Mouse (Mus musculus) CH12.LX (cell line): ENCODE results near the gene Crip1. TPM values are rescaled to one million over a fixed set of nuclear protein-coding genes. Genes with fewer than 3 reads are reported as not detected.

Experiments used
- DNase-seq: peaks from one replicate; pipeline ENCODE4 v3.0.0-alpha.2; 2013; ENCODE audit errors: extremely low read depth
- H3K27ac ChIP-seq: 2 replicates; pipeline ENCODE4 v1.5.1; 2012; ENCODE audit warnings: low read depth, mild to moderate bottlenecking, control low read depth, moderate library complexity; ENCODE audit not compliant: insufficient read depth
- H3K27me3 ChIP-seq: replicated peaks from 2 replicates; pipeline ENCODE3; 2012; ENCODE audit warnings: inconsistent platforms
- H3K36me3 ChIP-seq, 2 experiments: replicated peaks in 1 of 2; 2 replicates each; pipeline versions ENCODE3 to v1.6.1; 2012; ENCODE audit warnings: inconsistent platforms in 1 of 2, low read length in 1 of 2, mild to moderate bottlenecking in 1 of 2, mixed read lengths in 1 of 2, moderate library complexity in 1 of 2; ENCODE audit not compliant: control insufficient read depth in 1 of 2, insufficient read depth in 1 of 2
- H3K4me1 ChIP-seq, 2 experiments: 2 replicates each; pipeline ENCODE4 v1.6.1; 2012; ENCODE audit warnings: inconsistent platforms in 1 of 2, moderate library complexity in 1 of 2; ENCODE audit not compliant: insufficient read depth in 2 of 2, control insufficient read depth in 1 of 2
- H3K4me2 ChIP-seq: 2 replicates; pipeline ENCODE4 v1.6.1; 2012; ENCODE audit warnings: low read depth, mild to moderate bottlenecking, control low read depth; ENCODE audit not compliant: poor library complexity, insufficient read depth, severe bottlenecking
- H3K4me3 ChIP-seq, 3 experiments: fragments of 150-350 bp in 1 of 3; sonication (generic) in 1 of 3; replicated peaks in 1 of 3; 2 replicates each; pipeline versions ENCODE3 to v1.5.1; 2011 to 2012; ENCODE audit warnings: low read depth in 2 of 3, low read length in 2 of 3, mild to moderate bottlenecking in 2 of 3, moderate library complexity in 2 of 3, control low read depth in 1 of 3, improper control_type of control experiment in 1 of 3, inconsistent platforms in 1 of 3, mixed read lengths in 1 of 3; ENCODE audit not compliant: poor library complexity in 1 of 3
- H3K79me2 ChIP-seq: replicated peaks from 2 replicates; pipeline ENCODE4 v1.6.1; 2012; ENCODE audit warnings: mild to moderate bottlenecking, moderate library complexity; ENCODE audit not compliant: control insufficient read depth, poor library complexity, insufficient read depth, severe bottlenecking; ENCODE audit errors: extremely low read depth
- H3K9ac ChIP-seq: 2 replicates; pipeline ENCODE4 v1.6.1; 2012; ENCODE audit warnings: low read depth, mild to moderate bottlenecking, control low read depth, moderate library complexity; ENCODE audit not compliant: insufficient read depth
- H3K9me3 ChIP-seq: replicated peaks from 2 replicates; pipeline ENCODE3; 2012; ENCODE audit warnings: low read length, inconsistent platforms, mixed read lengths
- BHLHE40 ChIP-seq: IDR thresholded peaks from 2 replicates; pipeline ENCODE4 v1.6.1; 2011; ENCODE audit warnings: mild to moderate bottlenecking, low read depth, low read length, improper control_type of control experiment
- CHD1 ChIP-seq: IDR thresholded peaks from 2 replicates; pipeline ENCODE4 v1.6.1; 2012; ENCODE audit warnings: low read depth, low read length, improper control_type of control experiment, inconsistent platforms
- CTCF ChIP-seq, 2 experiments: IDR thresholded peaks in 1 of 2; conservative IDR thresholded peaks in 1 of 2; 2 replicates each; pipeline ENCODE4 v1.5.1; 2011 to 2012; ENCODE audit warnings: low read depth in 2 of 2, low read length in 2 of 2, improper control_type of control experiment in 1 of 2, inconsistent platforms in 1 of 2, mild to moderate bottlenecking in 1 of 2, moderate library complexity in 1 of 2
- E2F4 ChIP-seq: IDR thresholded peaks from 2 replicates; pipeline ENCODE4 v1.6.1; 2011; ENCODE audit warnings: low read depth, low read length, improper control_type of control experiment; ENCODE audit not compliant: insufficient replicate concordance
- ETS1 ChIP-seq: conservative IDR thresholded peaks from 2 replicates; pipeline ENCODE4 v1.6.1; 2012; ENCODE audit warnings: low read depth, mild to moderate bottlenecking, inconsistent platforms, low read length, improper control_type of control experiment, moderate library complexity
- GABPA ChIP-seq: IDR thresholded peaks from 2 replicates; pipeline ENCODE4 v1.6.1; 2012; ENCODE audit warnings: low read depth, low read length, improper control_type of control experiment, inconsistent platforms; ENCODE audit not compliant: insufficient replicate concordance
- HCFC1 ChIP-seq: IDR thresholded peaks from 2 replicates; pipeline ENCODE4 v1.6.1; 2012; ENCODE audit warnings: low read depth, mild to moderate bottlenecking, inconsistent platforms, low read length, improper control_type of control experiment
- IRF4 ChIP-seq: IDR thresholded peaks from 2 replicates; pipeline ENCODE4 v1.6.1; 2014; ENCODE audit warnings: low read depth, mild to moderate bottlenecking, inconsistent platforms, low read length, improper control_type of control experiment
- JUND ChIP-seq: conservative IDR thresholded peaks from 2 replicates; pipeline ENCODE4 v1.6.1; 2011; ENCODE audit warnings: low read depth, low read length, improper control_type of control experiment
- KAT2A ChIP-seq: IDR thresholded peaks from 2 replicates; pipeline ENCODE4 v1.6.1; 2012; ENCODE audit warnings: low read length, improper control_type of control experiment, inconsistent platforms; ENCODE audit not compliant: insufficient replicate concordance
- MAX ChIP-seq: IDR thresholded peaks from 2 replicates; pipeline ENCODE4 v1.6.1; 2011; ENCODE audit warnings: low read length, improper control_type of control experiment
- MYC ChIP-seq: IDR thresholded peaks from 2 replicates; pipeline ENCODE4 v1.6.1; 2011; ENCODE audit warnings: low read depth, mild to moderate bottlenecking, improper control_type of control experiment, low read length
- POLR2A ChIP-seq: IDR thresholded peaks from 2 replicates; pipeline ENCODE4 v1.6.1; 2011; ENCODE audit warnings: low read depth, mild to moderate bottlenecking, improper control_type of control experiment, low read length
- POLR2AphosphoS2 ChIP-seq: IDR thresholded peaks from 2 replicates; pipeline ENCODE4 v1.6.1; 2011; ENCODE audit warnings: low read depth, low read length, improper control_type of control experiment
- RCOR1 ChIP-seq: conservative IDR thresholded peaks from 2 replicates; pipeline ENCODE4 v1.6.1; 2012; ENCODE audit warnings: low read depth, mild to moderate bottlenecking, inconsistent platforms, low read length, improper control_type of control experiment
- TBP ChIP-seq: conservative IDR thresholded peaks from 2 replicates; pipeline ENCODE4 v1.6.1; 2011; ENCODE audit warnings: low read depth, low read length, improper control_type of control experiment
- UBTF ChIP-seq: IDR thresholded peaks from 2 replicates; pipeline ENCODE4 v1.6.1; 2012; ENCODE audit warnings: low read depth, mild to moderate bottlenecking, inconsistent platforms, low read length, improper control_type of control experiment, moderate library complexity
- dilution Hi-C: fragments of 300-500 bp; cut with MboI; formaldehyde crosslinking; loops from 2 replicates; pipeline ENCODE4 v1.14.3; 2020; ENCODE audit warnings: low sequenced_read_pairs; ENCODE audit not compliant: extremely low pct_unique_long_range_greater_than_20kb, extremely low pct_ligation_motif_present
- in situ Hi-C: fragments of 300-500 bp; cut with MboI; formaldehyde crosslinking; loops from 3 replicates; pipeline ENCODE4 v1.14.3; 2019; ENCODE audit warnings: low sequenced_read_pairs, low pct_ligation_motif_present, low pct_unique_long_range_greater_than_20kb, mixed read lengths
- polyA plus RNA-seq: library from polyadenylated mRNA; unstranded; fragments of >175 nt; gene quantifications from 2 replicates; pipeline ENCODE4 v1.2.1, GENCODE M21; 2012; ENCODE audit warnings: low read depth; ENCODE audit not compliant: insufficient read length
- total RNA-seq, 2 experiments: library from RNA; depleted of rRNA; stranded (reverse); fragments of 300-350 nt in 1 of 2; fragments of >200 nt in 1 of 2; gene quantifications; 2 replicates each; pipeline ENCODE4 v1.2.3; 2012 to 2014

Gene Crip1
- total and polyA plus RNA-seq, 3 experiments = 2.0 to 77.2 (median 2.8) TPM

DNA sequence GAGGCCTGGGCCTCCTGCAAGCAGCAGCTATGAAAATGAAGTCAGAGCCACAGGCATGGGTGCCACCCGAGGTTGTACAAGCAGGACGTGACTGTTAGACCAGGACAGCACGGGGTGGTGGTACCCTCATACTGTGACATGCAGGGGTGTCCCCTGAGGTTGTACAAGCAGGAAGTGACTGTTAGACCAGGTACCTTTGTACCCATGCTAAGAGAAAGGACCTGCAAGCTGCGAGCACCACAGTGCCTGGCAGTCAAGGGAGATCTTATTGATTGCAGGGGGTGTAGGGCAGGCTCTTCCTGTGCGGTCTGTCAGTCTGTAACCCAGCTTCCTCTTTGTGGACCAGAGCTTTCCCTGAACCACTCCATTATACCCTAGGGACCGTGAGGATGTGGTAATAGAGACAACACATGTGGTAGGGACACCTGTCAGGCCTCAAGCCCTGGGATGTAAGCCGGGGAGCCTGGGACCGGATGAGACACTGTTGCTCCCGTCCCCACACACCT is 22.0 kb downstream of the Crip1 start (continued):
- TF ChIP-seq ETS1 = peak; percentile 61; the same call in 1 of the 2 replicates
- no peak for TF ChIP-seq POLR2AphosphoS2
- no peak for TF ChIP-seq HCFC1
- TF ChIP-seq MYC = 0 out of 2 replicates have a peak, but pooled peaks have one; percentile 32
- TF ChIP-seq CTCF (conservative IDR thresholded peaks at IDR 0.05 in 1 of 2, IDR thresholded peaks at IDR 0.05 in 1 of 2; ENCODE audit: low read depth in 2 of 2, low read length in 2 of 2) = no peak
- TF ChIP-seq POLR2A = no peak
- no peak; the same call in 1 of the 2 replicates for TF ChIP-seq JUND
- no peak for TF ChIP-seq GABPA
- TF ChIP-seq, all 38 proteins: peak for 12

- H3K27ac ChIP-seq = no peak overlapping the region
- H3K4me3 ChIP-seq = no peak overlapping the region
- in situ Hi-C loops (no loop called here), dilution Hi-C loops (no loop called here)
- DNase-seq = no peak
- no peak overlapping the region for H3K4me2 ChIP-seq
- no peaks in the 10 kb centered on the region for H3K4me1 ChIP-seq
- H3K79me2 ChIP-seq = no peaks in the 10 kb centered on the region
- peaks cover 5% of the 10 kb centered on the region for H3K9me3 ChIP-seq
- peaks cover 62% of the 10 kb centered on the region for H3K27me3 ChIP-seq
- H3K9ac ChIP-seq = no peak overlapping the region
- no peaks in the 10 kb centered on the region for H3K36me3 ChIP-seq
- TF ChIP-seq CTCF (conservative IDR thresholded peaks at IDR 0.05 in 1 of 2, IDR thresholded peaks at IDR 0.05 in 1 of 2; ENCODE audit: low read depth in 2 of 2, low read length in 2 of 2) (no peak), MYC (no peak), E2F4 (no peak), BHLHE40 (no peak), MAX (no peak), TBP (no peak), POLR2A (no peak), RCOR1 (no peak)
Observed at GRCm38 (mm10) chr12:113176960-113177725, 31.0 kb downstream of the Crip1 start.

GRCm38 (mm10) chr12:113181020-113181419 is 34.9 kb downstream of the Crip1 start:
- no peak overlapping the region for H3K4me2 ChIP-seq
- in situ Hi-C loops (no loop called here), dilution Hi-C loops (no loop called here)
- peaks cover 7% of the 10 kb centered on the region for H3K9me3 ChIP-seq
- no peak for DNase-seq
- no peak overlapping the region for H3K27ac ChIP-seq
- H3K4me3 ChIP-seq = no peak overlapping the region
- H3K36me3 ChIP-seq = no peaks in the 10 kb centered on the region
- peaks cover 58% of the 10 kb centered on the region for H3K27me3 ChIP-seq
- H3K4me1 ChIP-seq = no peaks in the 10 kb centered on the region
- H3K79me2 ChIP-seq = no peaks in the 10 kb centered on the region
- no peak overlapping the region for H3K9ac ChIP-seq
- TF ChIP-seq CHD1 (no peak), TBP (no peak), IRF4 (no peak), UBTF (no peak), KAT2A (no peak)
